Mouse (Mus musculus): ENCODE results near the gene Il2rb. TPM values are rescaled to one million over a fixed set of nuclear protein-coding genes. Genes with fewer than 3 reads are reported as not detected.

The Il2rb gene
- polyA plus RNA-seq, 1 experiment from 2014 or later = 0.42 TPM

- Histone ChIP-seq H3K4me2 (ENCODE audit: low read depth, low read length) (peak overlapping the region; percentile 67), H3K27me3 (replicated peaks; ENCODE audit: control insufficient read depth, insufficient read depth, low read length) (no peaks in the 10 kb centered on the region), H3K9me3 (ENCODE audit: control insufficient read depth, low read length) (no peaks in the 10 kb centered on the region), H3K4me1 (ENCODE audit: control insufficient read depth, insufficient read depth, low read length) (peaks cover 20% of the 10 kb centered on the region), H3K27ac (replicated peaks; ENCODE audit: low read depth, low read length) (peak overlapping the region; percentile 74), H3K36me3 (ENCODE audit: control insufficient read depth, insufficient read depth, low read length) (0 out of 2 replicates have a peak, but pooled peaks cover 6% of the 10 kb centered on the region), H3K4me3 (ENCODE audit: low read depth, low read length) (peak overlapping the region; percentile 38), H3K9ac (ENCODE audit: low read depth, low read length) (peak overlapping the region; percentile 59)
- WGBS = 40% methylated on average over 11 of the region's 11 CpGs
- ATAC-seq (ENCODE audit: low read depth) (peak; percentile 2; the same call in 1 of the 2 replicates), DNase-seq (ENCODE audit: low spot score) (no peak)
Measured at GRCm38 (mm10) chr15:78528726-78529411, 33.8 kb upstream of the Il2rb start.

GRCm38 (mm10) chr15:78527973-78528372 lies 32.9 kb upstream of the Il2rb start:
- ATAC-seq (ENCODE audit: low read depth) = no peak
- Histone ChIP-seq H3K9me3 (ENCODE audit: control insufficient read depth, low read length) (no peaks in the 10 kb centered on the region), H3K27me3 (replicated peaks; ENCODE audit: control insufficient read depth, insufficient read depth, low read length) (no peaks in the 10 kb centered on the region), H3K36me3 (ENCODE audit: control insufficient read depth, insufficient read depth, low read length) (0 out of 2 replicates have a peak, but pooled peaks cover 11% of the 10 kb centered on the region), H3K4me2 (ENCODE audit: low read depth, low read length) (peak overlapping the region; percentile 67), H3K4me1 (ENCODE audit: control insufficient read depth, insufficient read depth, low read length) (peaks cover 20% of the 10 kb centered on the region), H3K4me3 (ENCODE audit: low read depth, low read length) (0 out of 2 replicates have a peak overlapping the region, but pooled peaks have one; percentile 38), H3K9ac (ENCODE audit: low read depth, low read length) (no peak overlapping the region), H3K27ac (replicated peaks; ENCODE audit: low read depth, low read length) (no peak overlapping the region)
- WGBS = 63% methylated on average over 7 of the region's 7 CpGs
- no peak for DNase-seq (ENCODE audit: low spot score)

GRCm38 (mm10) chr15:78524163-78524562 lies 29.1 kb upstream of the Il2rb start:
- no peaks in the 10 kb centered on the region for H3K9me3 ChIP-seq (ENCODE audit: control insufficient read depth, low read length)
- 0 out of 2 replicates have a peak, but pooled peaks cover 11% of the 10 kb centered on the region for H3K36me3 ChIP-seq (ENCODE audit: control insufficient read depth, insufficient read depth, low read length)
- DNase-seq (ENCODE audit: low spot score) = no peak
- no peak overlapping the region for H3K4me3 ChIP-seq (ENCODE audit: low read depth, low read length)
- H3K27me3 ChIP-seq (replicated peaks; ENCODE audit: control insufficient read depth, insufficient read depth, low read length) = no peaks in the 10 kb centered on the region
- no peak overlapping the region for H3K4me2 ChIP-seq (ENCODE audit: low read depth, low read length)
- ATAC-seq (ENCODE audit: low read depth) = no peak
- 0 out of 2 replicates have a peak, but pooled peaks cover 6% of the 10 kb centered on the region for H3K4me1 ChIP-seq (ENCODE audit: control insufficient read depth, insufficient read depth, low read length)
- 88% methylated on average over 5 of the region's 5 CpGs for WGBS
- no peak overlapping the region for H3K9ac ChIP-seq (ENCODE audit: low read depth, low read length)
- no peak overlapping the region for H3K27ac ChIP-seq (replicated peaks; ENCODE audit: low read depth, low read length)

GRCm38 (mm10) chr15:78521892-78522291 lies 26.8 kb upstream of the Il2rb start:
- H3K9ac ChIP-seq (ENCODE audit: low read depth, low read length) = no peak overlapping the region
- no peaks in the 10 kb centered on the region for H3K4me1 ChIP-seq (ENCODE audit: control insufficient read depth, insufficient read depth, low read length)
- no peak for DNase-seq (ENCODE audit: low spot score)
- WGBS = 68% methylated on average over 6 of the region's 6 CpGs
- H3K4me3 ChIP-seq (ENCODE audit: low read depth, low read length) = no peak overlapping the region
- no peaks in the 10 kb centered on the region for H3K27me3 ChIP-seq (replicated peaks; ENCODE audit: control insufficient read depth, insufficient read depth, low read length)
- H3K36me3 ChIP-seq (ENCODE audit: control insufficient read depth, insufficient read depth, low read length) = 0 out of 2 replicates have a peak, but pooled peaks cover 11% of the 10 kb centered on the region
- H3K4me2 ChIP-seq (ENCODE audit: low read depth, low read length) = no peak overlapping the region
- ATAC-seq (ENCODE audit: low read depth) = no peak
- no peaks in the 10 kb centered on the region for H3K9me3 ChIP-seq (ENCODE audit: control insufficient read depth, low read length)
- H3K27ac ChIP-seq (replicated peaks; ENCODE audit: low read depth, low read length) = no peak overlapping the region

GRCm38 (mm10) chr15:78521331-78521730 lies 26.3 kb upstream of the Il2rb start:
- Histone ChIP-seq H3K27ac (replicated peaks; ENCODE audit: low read depth, low read length) (no peak overlapping the region), H3K9me3 (ENCODE audit: control insufficient read depth, low read length) (no peaks in the 10 kb centered on the region), H3K9ac (ENCODE audit: low read depth, low read length) (no peak overlapping the region), H3K4me3 (ENCODE audit: low read depth, low read length) (no peak overlapping the region), H3K4me1 (ENCODE audit: control insufficient read depth, insufficient read depth, low read length) (peaks cover under 1% of the 10 kb centered on the region; the same call in 1 of the 2 replicates), H3K4me2 (ENCODE audit: low read depth, low read length) (no peak overlapping the region), H3K36me3 (ENCODE audit: control insufficient read depth, insufficient read depth, low read length) (0 out of 2 replicates have a peak, but pooled peaks cover 7% of the 10 kb centered on the region), H3K27me3 (replicated peaks; ENCODE audit: control insufficient read depth, insufficient read depth, low read length) (no peaks in the 10 kb centered on the region)
- WGBS = 71% methylated on average over 8 of the region's 8 CpGs
- DNase-seq (ENCODE audit: low spot score) (no peak), ATAC-seq (ENCODE audit: low read depth) (no peak)

GRCm38 (mm10) chr15:78520112-78520715 lies 25.1 kb upstream of the Il2rb start:
- 0 out of 2 replicates have a peak, but pooled peaks cover 4% of the 10 kb centered on the region for H3K36me3 ChIP-seq (ENCODE audit: control insufficient read depth, insufficient read depth, low read length)
- H3K4me2 ChIP-seq (ENCODE audit: low read depth, low read length) = no peak overlapping the region
- ATAC-seq (ENCODE audit: low read depth) (no peak), DNase-seq (ENCODE audit: low spot score) (no peak)
- no peak overlapping the region for H3K27ac ChIP-seq (replicated peaks; ENCODE audit: low read depth, low read length)
- H3K9ac ChIP-seq (ENCODE audit: low read depth, low read length) = no peak overlapping the region
- no peaks in the 10 kb centered on the region for H3K27me3 ChIP-seq (replicated peaks; ENCODE audit: control insufficient read depth, insufficient read depth, low read length)
- WGBS = 65% methylated on average over 13 of the region's 13 CpGs
- no peaks in the 10 kb centered on the region for H3K9me3 ChIP-seq (ENCODE audit: control insufficient read depth, low read length)
- no peak overlapping the region for H3K4me3 ChIP-seq (ENCODE audit: low read depth, low read length)
- H3K4me1 ChIP-seq (ENCODE audit: control insufficient read depth, insufficient read depth, low read length) = peaks cover 11% of the 10 kb centered on the region; the same call in 1 of the 2 replicates

- peaks cover 16% of the 10 kb centered on the region for H3K4me1 ChIP-seq (ENCODE audit: control insufficient read depth, insufficient read depth, low read length)
- WGBS = 52% methylated on average over 7 of the region's 7 CpGs
- H3K27me3 ChIP-seq (replicated peaks; ENCODE audit: control insufficient read depth, insufficient read depth, low read length) = no peaks in the 10 kb centered on the region
- no peak overlapping the region for H3K4me2 ChIP-seq (ENCODE audit: low read depth, low read length)
- ATAC-seq (ENCODE audit: low read depth) (no peak), DNase-seq (ENCODE audit: low spot score) (no peak)
- H3K27ac ChIP-seq (replicated peaks; ENCODE audit: low read depth, low read length) = no peak overlapping the region
- H3K9ac ChIP-seq (ENCODE audit: low read depth, low read length) = no peak overlapping the region
- H3K9me3 ChIP-seq (ENCODE audit: control insufficient read depth, low read length) = no peaks in the 10 kb centered on the region
- no peak overlapping the region for H3K4me3 ChIP-seq (ENCODE audit: low read depth, low read length)
- H3K36me3 ChIP-seq (ENCODE audit: control insufficient read depth, insufficient read depth, low read length) = no peaks in the 10 kb centered on the region
Measured at GRCm38 (mm10) chr15:78518221-78518620, 23.1 kb upstream of the Il2rb start.

- DNase-seq (ENCODE audit: low spot score) (no peak), ATAC-seq (ENCODE audit: low read depth) (no peak)
- Histone ChIP-seq H3K4me1 (ENCODE audit: control insufficient read depth, insufficient read depth, low read length) (peaks cover 16% of the 10 kb centered on the region), H3K9ac (ENCODE audit: low read depth, low read length) (no peak overlapping the region), H3K27me3 (replicated peaks; ENCODE audit: control insufficient read depth, insufficient read depth, low read length) (no peaks in the 10 kb centered on the region), H3K4me3 (ENCODE audit: low read depth, low read length) (no peak overlapping the region), H3K9me3 (ENCODE audit: control insufficient read depth, low read length) (no peaks in the 10 kb centered on the region), H3K27ac (replicated peaks; ENCODE audit: low read depth, low read length) (peak overlapping the region; percentile 81), H3K4me2 (ENCODE audit: low read depth, low read length) (no peak overlapping the region), H3K36me3 (ENCODE audit: control insufficient read depth, insufficient read depth, low read length) (no peaks in the 10 kb centered on the region)
- WGBS = 43% methylated on average over 5 of the region's 6 CpGs
Measured at GRCm38 (mm10) chr15:78515759-78516158, 20.7 kb upstream of the Il2rb start.
